In genomic region chr4:108143178-108143577, GRCm38 (mm10) we compare ENCODE assay signal across 10 mouse cellular contexts. TPM values are rescaled to one million over a fixed set of nuclear protein-coding genes. Genes with fewer than 3 reads are reported as not detected.
DNase-seq lines count a peak whose midpoint lies in the region; ATAC-seq and TF ChIP-seq lines count a peak whose summit lies in the region.
"Not testable (repeated sequence)": the region's sequence is repeated elsewhere in the genome, so short reads cannot be mapped to it uniquely, and the experiment has no call there.
"Had no signal": no experiment of that assay in that cellular context is flagged by ENCODE, and none has a peak within 500 bp of the region (broad histone marks: within the 10 kb centered on the region; RNA-seq: fewer than 3 reads in every experiment).

No protein-coding gene starts in this region.

- POLR2A ChIA-PET in Patski (lab: Charles Lee) = not testable (repeated sequence)

- ATAC-seq in Patski; kidney, embryonic 16.5 days (ENCODE audit: low FRiP score, low TSS enrichment); liver, embryonic 14.5 days (ENCODE audit: insufficient read depth); midbrain, postnatal 0 days (ENCODE audit: low FRiP score): not testable (repeated sequence)

- TF ChIP-seq POLR2A in heart, adult 2 months (IDR thresholded peaks at IDR 0.05; ENCODE audit: insufficient read depth, low read depth, low read length) = not testable (repeated sequence)

- TF ChIP-seq EP300 in heart, adult 2 months (IDR thresholded peaks at IDR 0.05; ENCODE audit: insufficient read depth, low read depth, low read length); liver, embryonic 14.5 days (IDR thresholded peaks at IDR 0.05; ENCODE audit: low read depth): not testable (repeated sequence)

- in situ Hi-C loops in Patski (cut with MboI; ENCODE audit: low pct_unique_long_range_greater_than_20kb) = not testable (repeated sequence)

- WGBS in heart, adult 2 months = 81% methylated on average over 2 of the region's 2 CpGs
- WGBS in kidney, embryonic 16.5 days = 82% methylated on average over 2 of the region's 2 CpGs
- WGBS in liver, embryonic 14.5 days (ENCODE audit: insufficient replicate concordance) = 62% methylated on average over 2 of the region's 2 CpGs
- 88% methylated on average over 2 of the region's 2 CpGs for WGBS in midbrain, postnatal 0 days

- peak; percentile 8 for DNase-seq in CD4-positive helper T cell, adult 2 months (ENCODE audit: low read depth, low spot score)
- not testable (repeated sequence) for DNase-seq in Patski (ENCODE audit: low read depth, low spot score); heart, adult 2 months; liver, embryonic 14.5 days (ENCODE audit: low read depth in 3 of 3, low spot score in 3 of 3); midbrain, postnatal 0 days (ENCODE audit: low spot score)

- TF ChIP-seq CTCF in Patski (IDR thresholded peaks at IDR 0.05) = peak; percentile 47
- TF ChIP-seq CTCF in heart, adult 2 months (IDR thresholded peaks at IDR 0.05) = peak; percentile 42
- TF ChIP-seq CTCF in liver, embryonic 14.5 days (IDR thresholded peaks at IDR 0.05; ENCODE audit: low read depth) = peak; percentile 19; the same call in 1 of the 2 replicates
- TF ChIP-seq CTCF in midbrain, postnatal 0 days (IDR thresholded peaks at IDR 0.05) = peak; percentile 28

- H3K9me3 ChIP-seq in kidney, embryonic 16.5 days (ENCODE audit: low read length); liver, embryonic 14.5 days (ENCODE audit: control insufficient read depth, low read length); midbrain, postnatal 0 days (ENCODE audit: low read length): not testable (repeated sequence)

- CTCF ChIA-PET in Patski (lab: Charles Lee) = interaction anchor here (1.7 kb wide), 1 partner anchor 205 kb away, joined by 6 read pairs; no protein-coding TSS in a partner anchor

- H3K27ac ChIP-seq in heart, adult 2 months; kidney, embryonic 16.5 days (ENCODE audit: low read length); liver, embryonic 14.5 days; midbrain, postnatal 0 days (ENCODE audit: low read depth, low read length): not testable (repeated sequence)

- 0 out of 2 replicates have a peak overlapping the region, but pooled peaks have one; percentile 23 for H3K4me2 ChIP-seq in kidney, embryonic 16.5 days (replicated peaks; ENCODE audit: low read depth, low read length)
- not testable (repeated sequence) for H3K4me2 ChIP-seq in liver, embryonic 14.5 days (ENCODE audit: low read depth); midbrain, postnatal 0 days (ENCODE audit: low read depth, low read length, poor library complexity, severe bottlenecking)

- not testable (repeated sequence) for H3K4me3 ChIP-seq in heart, adult 2 months; kidney, embryonic 16.5 days (ENCODE audit: low read length); liver, embryonic 14.5 days (ENCODE audit: insufficient read depth in 1 of 2, low read depth in 2 of 2, low read length in 2 of 2); midbrain, postnatal 0 days (ENCODE audit: low read depth, low read length)

- H3K27me3 ChIP-seq in Patski; heart, adult 2 months (ENCODE audit: control insufficient read depth, insufficient read depth, low read length); kidney, embryonic 16.5 days (ENCODE audit: insufficient read depth, low read length); liver, embryonic 14.5 days (ENCODE audit: control insufficient read depth, insufficient read depth, low read length); midbrain, postnatal 0 days (ENCODE audit: insufficient read depth, low read length): not testable (repeated sequence)

- H3K9ac ChIP-seq in heart, adult 2 months (ENCODE audit: low read depth, low read length); kidney, embryonic 16.5 days (replicated peaks; ENCODE audit: low read length); liver, embryonic 14.5 days (replicated peaks); midbrain, postnatal 0 days (replicated peaks; ENCODE audit: low read length, poor library complexity, severe bottlenecking): not testable (repeated sequence)

- H3K79me2 ChIP-seq in heart, adult 2 months (replicated peaks; ENCODE audit: control insufficient read depth, insufficient read depth, low read length) = not testable (repeated sequence)

- H3K4me1 ChIP-seq in heart, adult 2 months (ENCODE audit: control insufficient read depth, insufficient read depth, low read length); kidney, embryonic 16.5 days (ENCODE audit: insufficient read depth, low read length); liver, embryonic 14.5 days (replicated peaks; ENCODE audit: control insufficient read depth in 2 of 2, insufficient read depth in 2 of 2, low read length in 1 of 2); midbrain, postnatal 0 days (ENCODE audit: insufficient read depth, low read length): not testable (repeated sequence)

- H3K36me3 ChIP-seq in heart, adult 2 months (ENCODE audit: control insufficient read depth, insufficient read depth, low read length); kidney, embryonic 16.5 days (ENCODE audit: insufficient read depth, low read length); liver, embryonic 14.5 days (replicated peaks; ENCODE audit: control insufficient read depth, insufficient read depth, low read depth); midbrain, postnatal 0 days (ENCODE audit: insufficient read depth, low read length): not testable (repeated sequence)

- intact Hi-C loops in heart, adult 2 months (cut with DNase I) = not testable (repeated sequence)

RNA-seq across cellular contexts. Expression of gene Scp2, which starts 1.6 kb away (rescaled TPM):
- polyA plus RNA-seq in Patski (2021) = 105 TPM
- 100 to 1,000 TPM; 303 to 357 TPM for total RNA-seq in heart, adult 2 months (2021)
- polyA plus RNA-seq in heart, adult 2 months (2012; rRNA removed) = 235 and 387 TPM in 2 replicates
- polyA plus RNA-seq in kidney, embryonic 16.5 days (2015; fragmentation: Nextera tagmentation; extraction: Ambion mirVana) = 264 and 288 TPM in 2 replicates
- 118 and 195 TPM in 2 replicates for polyA plus RNA-seq in liver, embryonic 14.5 days (2012; rRNA removed)
- 311 and 314 TPM in 2 replicates for polyA plus RNA-seq in liver, embryonic 14.5 days (2014; fragmentation: Nextera tagmentation; extraction: Ambion mirVana)
- 103 and 133 TPM in 2 replicates for total RNA-seq in midbrain, postnatal 0 days (2014; rRNA removed)
- 202 and 220 TPM in 2 replicates for polyA plus RNA-seq in midbrain, postnatal 0 days (2015; fragmentation: Nextera tagmentation; extraction: Ambion mirVana)

RNA-seq across cellular contexts. Expression of gene Echdc2, which starts 22.1 kb away (rescaled TPM):
- 32.2 TPM for polyA plus RNA-seq in Patski (2021)
- 10 to 100 TPM; 27.7 to 34.4 TPM for total RNA-seq in heart, adult 2 months (2021)
- polyA plus RNA-seq in heart, adult 2 months (2012; rRNA removed) = 64.0 and 77.8 TPM in 2 replicates
- polyA plus RNA-seq in kidney, embryonic 16.5 days (2015; fragmentation: Nextera tagmentation; extraction: Ambion mirVana) = 44.8 and 50.0 TPM in 2 replicates
- 10.1 and 11.1 TPM in 2 replicates for polyA plus RNA-seq in liver, embryonic 14.5 days (2012; rRNA removed)
- polyA plus RNA-seq in liver, embryonic 14.5 days (2014; fragmentation: Nextera tagmentation; extraction: Ambion mirVana) = 12.7 and 13.5 TPM in 2 replicates
- 12.1 and 32.1 TPM in 2 replicates for total RNA-seq in midbrain, postnatal 0 days (2014; rRNA removed)
- 9.8 and 10.6 TPM in 2 replicates for polyA plus RNA-seq in midbrain, postnatal 0 days (2015; fragmentation: Nextera tagmentation; extraction: Ambion mirVana)
- total RNA-seq: neutrophil, adult 5-6 weeks had no signal

RNA-seq across cellular contexts. Expression of gene Podn, which starts 46.9 kb away (rescaled TPM):
- polyA plus RNA-seq in Patski (2021) = 2.4 TPM
- 10 to 100 TPM; 17.9 to 20.8 TPM for total RNA-seq in heart, adult 2 months (2021)
- polyA plus RNA-seq in heart, adult 2 months (2012; rRNA removed) = 63.3 and 79.6 TPM in 2 replicates
- 0.69 and 0.82 TPM in 2 replicates for polyA plus RNA-seq in kidney, embryonic 16.5 days (2015; fragmentation: Nextera tagmentation; extraction: Ambion mirVana)
- polyA plus RNA-seq in liver, embryonic 14.5 days (2012; rRNA removed) = 0.66 and 0.69 TPM in 2 replicates
- polyA plus RNA-seq in liver, embryonic 14.5 days (2014; fragmentation: Nextera tagmentation; extraction: Ambion mirVana) = 0.18 and 0.25 TPM in 2 replicates
- 2.5 and 5.7 TPM in 2 replicates for total RNA-seq in midbrain, postnatal 0 days (2014; rRNA removed)
- 0.82 and 1.5 TPM in 2 replicates for polyA plus RNA-seq in midbrain, postnatal 0 days (2015; fragmentation: Nextera tagmentation; extraction: Ambion mirVana)
- total RNA-seq: hematopoietic stem cell, adult 5-6 weeks had no signal
- polyA plus RNA-seq: CD4-positive, CD25-positive, alpha-beta regulatory T cell, adult 4 months; inflammation-experienced regulatory T-cells, adult 6 months had no signal

Comparison
In these comparisons a context has a peak if more than half of its experiments do, and no peak if none do; other contexts are left out.
1. RNA of gene Podn, which starts 46.9 kb away (polyA plus RNA-seq): 63.3 to 79.6 TPM in heart, adult 2 months; 2.4 TPM in Patski (single experiment), 0.82 to 1.5 TPM in midbrain, postnatal 0 days, 0.69 to 0.82 TPM in kidney, embryonic 16.5 days and 0.18 to 0.69 TPM in liver, embryonic 14.5 days; every median in the first group is over 10 times any median in the second.
2. Peak in every context shown above with its lines, with median percentiles within 50 percentile points of each other: CTCF ChIP-seq.